Mouse (Mus musculus) MEL (cell line): ENCODE measurements around the gene Bmpr1b. TPM values are rescaled to one million over a fixed set of nuclear protein-coding genes. Genes with fewer than 3 reads are reported as not detected.

Experiments
- DNase-seq: peaks from one replicate; pipeline ENCODE4 v3.0.0; 2011; ENCODE audit warnings: low read depth, low spot score
- H3K27ac ChIP-seq: 2 replicates; pipeline ENCODE4 v1.5.1; 2012; ENCODE audit warnings: low read depth, mild to moderate bottlenecking, control low read depth, low read length, moderate library complexity; ENCODE audit not compliant: control insufficient read depth
- H3K27me3 ChIP-seq, 2 experiments: fragments of 150-350 bp in 1 of 2; sonication (generic) in 1 of 2; 2 replicates each; pipeline ENCODE4 v1.6.1; 2012; ENCODE audit warnings: low read length in 2 of 2, mild to moderate bottlenecking in 2 of 2, improper control_type of control experiment in 1 of 2, moderate library complexity in 1 of 2; ENCODE audit not compliant: insufficient read depth in 2 of 2, control insufficient read depth in 1 of 2
- H3K36me3 ChIP-seq, 2 experiments: 2 replicates each; pipeline ENCODE4 v1.6.1; 2012 to 2014; ENCODE audit warnings: low read length in 2 of 2, improper control_type of control experiment in 1 of 2, inconsistent platforms in 1 of 2, mild to moderate bottlenecking in 1 of 2; ENCODE audit not compliant: insufficient read depth in 2 of 2, control insufficient read depth in 1 of 2
- H3K4me1 ChIP-seq, 2 experiments: fragments of 150-350 bp in 1 of 2; sonication (generic) in 1 of 2; 2 replicates each; pipeline ENCODE4 v1.6.1; 2012; ENCODE audit warnings: low read length in 2 of 2, improper control_type of control experiment in 1 of 2, mild to moderate bottlenecking in 1 of 2; ENCODE audit not compliant: insufficient read depth in 2 of 2, control insufficient read depth in 1 of 2
- H3K4me3 ChIP-seq, 2 experiments: fragments of 150-350 bp in 1 of 2; sonication (generic) in 1 of 2; 2 replicates each; pipeline ENCODE4 v1.5.1; 2012; ENCODE audit warnings: low read depth in 2 of 2, low read length in 2 of 2, mild to moderate bottlenecking in 2 of 2, moderate library complexity in 2 of 2, control low read depth in 1 of 2, improper control_type of control experiment in 1 of 2; ENCODE audit not compliant: control insufficient read depth in 1 of 2, insufficient read depth in 1 of 2
- H3K79me2 ChIP-seq: 2 replicates; pipeline ENCODE4 v1.6.1; 2012; ENCODE audit warnings: mild to moderate bottlenecking, low read length, moderate library complexity; ENCODE audit not compliant: control insufficient read depth, poor library complexity, insufficient read depth
- H3K9ac ChIP-seq: 2 replicates; pipeline ENCODE4 v1.6.1; 2012; ENCODE audit warnings: low read depth, mild to moderate bottlenecking, control low read depth, low read length, moderate library complexity; ENCODE audit not compliant: control insufficient read depth, poor library complexity, severe bottlenecking
- H3K9me3 ChIP-seq: fragments of 150-350 bp; sonication (generic); replicated peaks from 2 replicates; pipeline ENCODE4 v1.6.1; 2012; ENCODE audit warnings: mild to moderate bottlenecking, low read length, improper control_type of control experiment, moderate library complexity; ENCODE audit not compliant: insufficient read depth
- GABPA ChIP-seq: IDR thresholded peaks from 2 replicates; pipeline ENCODE4 v1.6.1; 2012; ENCODE audit warnings: low read depth, mild to moderate bottlenecking, inconsistent platforms, low read length, improper control_type of control experiment, moderate library complexity
- GATA1 ChIP-seq: IDR thresholded peaks from 2 replicates; pipeline ENCODE4 v1.6.1; 2011; ENCODE audit warnings: low read depth, low read length, improper control_type of control experiment
- NRF1 ChIP-seq: IDR thresholded peaks from 2 replicates; pipeline ENCODE4 v1.6.1; 2014; ENCODE audit warnings: low read depth, mild to moderate bottlenecking, inconsistent platforms, low read length, improper control_type of control experiment, moderate library complexity; ENCODE audit not compliant: poor library complexity, insufficient read depth, severe bottlenecking
- ZNF384 ChIP-seq: IDR thresholded peaks from 2 replicates; pipeline ENCODE4 v1.6.1; 2012; ENCODE audit warnings: low read depth, mild to moderate bottlenecking, inconsistent platforms, low read length, improper control_type of control experiment
- polyA plus RNA-seq, 2 experiments: library from polyadenylated mRNA; stranded (reverse) in 1 of 2; unstranded in 1 of 2; fragments of >175 nt in 1 of 2; fragments of >200 nt in 1 of 2; gene quantifications; 2 replicates each; pipeline versions ENCODE4 v1.2.1 to v1.2.4; 2012; ENCODE audit warnings: low replicate concordance in 2 of 2, low read depth in 1 of 2; ENCODE audit not compliant: insufficient read length in 2 of 2, insufficient read depth in 1 of 2, missing spikeins in 1 of 2
- total RNA-seq: library from RNA; depleted of rRNA; stranded (reverse); fragments of 300-350 nt; gene quantifications from 2 replicates; pipeline ENCODE4 v1.2.3, GENCODE M21; 2012; rRNA removed

Bmpr1b gene
- total and polyA plus RNA-seq, 3 experiments, result not detected

GRCm38 (mm10) chr3:141791026-141791780 lies 378.0 kb downstream of the Bmpr1b start:
- Histone ChIP-seq H3K27me3 (no peaks in the 10 kb centered on the region; a peak in 1 of 4 replicates), H3K27ac (no peak overlapping the region), H3K79me2 (no peaks in the 10 kb centered on the region), H3K9me3 (no peaks in the 10 kb centered on the region), H3K36me3 (no peaks in the 10 kb centered on the region), H3K9ac (no peak overlapping the region), H3K4me1 (no peaks in the 10 kb centered on the region), H3K4me3 (no peak overlapping the region)
- TF ChIP-seq GATA1, result no peak
- TF ChIP-seq NRF1, result no peak
- TF ChIP-seq GABPA, result no peak
- no peak for TF ChIP-seq ZNF384
- DNase-seq, result no peak

Other genes starting within 250 kb of the Bmpr1b start
- gene Pdlim5, start 226.3 kb upstream of the Bmpr1b start, total RNA-seq, result 6.7 and 8.7 TPM in 2 replicates
- gene Pdlim5, start 226.3 kb upstream of the Bmpr1b start, polyA plus RNA-seq, result 1 to 10 TPM in 1 of 2 experiments, not detected in 1; 9.9 TPM